Mouse (Mus musculus) CH12.LX (cell line): ENCODE measurements around the gene Kif17. TPM values are rescaled to one million over a fixed set of nuclear protein-coding genes. Genes with fewer than 3 reads are reported as not detected.
A peak's percentile ranks its signal among the peaks of the same experiment; 100 is the strongest.

Experiments
- DNase-seq: peaks from one replicate; pipeline ENCODE4 v3.0.0-alpha.2; 2013; ENCODE audit errors: extremely low read depth
- H3K27ac ChIP-seq: 2 replicates; pipeline ENCODE4 v1.5.1; 2012; ENCODE audit warnings: low read depth, mild to moderate bottlenecking, control low read depth, moderate library complexity; ENCODE audit not compliant: insufficient read depth
- H3K27me3 ChIP-seq: replicated peaks from 2 replicates; pipeline ENCODE3; 2012; ENCODE audit warnings: inconsistent platforms
- H3K36me3 ChIP-seq, 2 experiments: replicated peaks in 1 of 2; 2 replicates each; pipeline versions ENCODE3 to v1.6.1; 2012; ENCODE audit warnings: inconsistent platforms in 1 of 2, low read length in 1 of 2, mild to moderate bottlenecking in 1 of 2, mixed read lengths in 1 of 2, moderate library complexity in 1 of 2; ENCODE audit not compliant: control insufficient read depth in 1 of 2, insufficient read depth in 1 of 2
- H3K4me1 ChIP-seq, 2 experiments: 2 replicates each; pipeline ENCODE4 v1.6.1; 2012; ENCODE audit warnings: inconsistent platforms in 1 of 2, moderate library complexity in 1 of 2; ENCODE audit not compliant: insufficient read depth in 2 of 2, control insufficient read depth in 1 of 2
- H3K4me2 ChIP-seq: 2 replicates; pipeline ENCODE4 v1.6.1; 2012; ENCODE audit warnings: low read depth, mild to moderate bottlenecking, control low read depth; ENCODE audit not compliant: poor library complexity, insufficient read depth, severe bottlenecking
- H3K4me3 ChIP-seq, 3 experiments: fragments of 150-350 bp in 1 of 3; sonication (generic) in 1 of 3; replicated peaks in 1 of 3; 2 replicates each; pipeline versions ENCODE3 to v1.5.1; 2011 to 2012; ENCODE audit warnings: low read depth in 2 of 3, low read length in 2 of 3, mild to moderate bottlenecking in 2 of 3, moderate library complexity in 2 of 3, control low read depth in 1 of 3, improper control_type of control experiment in 1 of 3, inconsistent platforms in 1 of 3, mixed read lengths in 1 of 3; ENCODE audit not compliant: poor library complexity in 1 of 3
- H3K79me2 ChIP-seq: replicated peaks from 2 replicates; pipeline ENCODE4 v1.6.1; 2012; ENCODE audit warnings: mild to moderate bottlenecking, moderate library complexity; ENCODE audit not compliant: control insufficient read depth, poor library complexity, insufficient read depth, severe bottlenecking; ENCODE audit errors: extremely low read depth
- H3K9ac ChIP-seq: 2 replicates; pipeline ENCODE4 v1.6.1; 2012; ENCODE audit warnings: low read depth, mild to moderate bottlenecking, control low read depth, moderate library complexity; ENCODE audit not compliant: insufficient read depth
- H3K9me3 ChIP-seq: replicated peaks from 2 replicates; pipeline ENCODE3; 2012; ENCODE audit warnings: low read length, inconsistent platforms, mixed read lengths
- BHLHE40 ChIP-seq: IDR thresholded peaks from 2 replicates; pipeline ENCODE4 v1.6.1; 2011; ENCODE audit warnings: mild to moderate bottlenecking, low read depth, low read length, improper control_type of control experiment
- CHD1 ChIP-seq: IDR thresholded peaks from 2 replicates; pipeline ENCODE4 v1.6.1; 2012; ENCODE audit warnings: low read depth, low read length, improper control_type of control experiment, inconsistent platforms
- CTCF ChIP-seq, 2 experiments: IDR thresholded peaks in 1 of 2; conservative IDR thresholded peaks in 1 of 2; 2 replicates each; pipeline ENCODE4 v1.5.1; 2011 to 2012; ENCODE audit warnings: low read depth in 2 of 2, low read length in 2 of 2, improper control_type of control experiment in 1 of 2, inconsistent platforms in 1 of 2, mild to moderate bottlenecking in 1 of 2, moderate library complexity in 1 of 2
- ETS1 ChIP-seq: conservative IDR thresholded peaks from 2 replicates; pipeline ENCODE4 v1.6.1; 2012; ENCODE audit warnings: low read depth, mild to moderate bottlenecking, inconsistent platforms, low read length, improper control_type of control experiment, moderate library complexity
- GABPA ChIP-seq: IDR thresholded peaks from 2 replicates; pipeline ENCODE4 v1.6.1; 2012; ENCODE audit warnings: low read depth, low read length, improper control_type of control experiment, inconsistent platforms; ENCODE audit not compliant: insufficient replicate concordance
- HCFC1 ChIP-seq: IDR thresholded peaks from 2 replicates; pipeline ENCODE4 v1.6.1; 2012; ENCODE audit warnings: low read depth, mild to moderate bottlenecking, inconsistent platforms, low read length, improper control_type of control experiment
- IRF4 ChIP-seq: IDR thresholded peaks from 2 replicates; pipeline ENCODE4 v1.6.1; 2014; ENCODE audit warnings: low read depth, mild to moderate bottlenecking, inconsistent platforms, low read length, improper control_type of control experiment
- MAFK ChIP-seq: IDR thresholded peaks from 2 replicates; pipeline ENCODE4 v1.6.1; 2011; ENCODE audit warnings: low read length, improper control_type of control experiment; ENCODE audit not compliant: insufficient replicate concordance
- MAX ChIP-seq: IDR thresholded peaks from 2 replicates; pipeline ENCODE4 v1.6.1; 2011; ENCODE audit warnings: low read length, improper control_type of control experiment
- MAZ ChIP-seq: IDR thresholded peaks from 2 replicates; pipeline ENCODE4 v1.6.1; 2012; ENCODE audit warnings: low read depth, mild to moderate bottlenecking, inconsistent platforms, low read length, improper control_type of control experiment, moderate library complexity
- MEF2A ChIP-seq: IDR thresholded peaks from 2 replicates; pipeline ENCODE4 v1.6.1; 2014; ENCODE audit warnings: low read depth, mild to moderate bottlenecking, inconsistent platforms, low read length, improper control_type of control experiment, borderline replicate concordance
- MYC ChIP-seq: IDR thresholded peaks from 2 replicates; pipeline ENCODE4 v1.6.1; 2011; ENCODE audit warnings: low read depth, mild to moderate bottlenecking, improper control_type of control experiment, low read length
- POLR2A ChIP-seq: IDR thresholded peaks from 2 replicates; pipeline ENCODE4 v1.6.1; 2011; ENCODE audit warnings: low read depth, mild to moderate bottlenecking, improper control_type of control experiment, low read length
- POLR2AphosphoS2 ChIP-seq: IDR thresholded peaks from 2 replicates; pipeline ENCODE4 v1.6.1; 2011; ENCODE audit warnings: low read depth, low read length, improper control_type of control experiment
- RCOR1 ChIP-seq: conservative IDR thresholded peaks from 2 replicates; pipeline ENCODE4 v1.6.1; 2012; ENCODE audit warnings: low read depth, mild to moderate bottlenecking, inconsistent platforms, low read length, improper control_type of control experiment
- SIN3A ChIP-seq: IDR thresholded peaks from 2 replicates; pipeline ENCODE4 v1.6.1; 2012; ENCODE audit warnings: low read length, improper control_type of control experiment, inconsistent platforms
- TCF12 ChIP-seq: IDR thresholded peaks from 2 replicates; pipeline ENCODE4 v1.6.1; 2014; ENCODE audit warnings: low read depth, mild to moderate bottlenecking, inconsistent platforms, low read length, improper control_type of control experiment
- UBTF ChIP-seq: IDR thresholded peaks from 2 replicates; pipeline ENCODE4 v1.6.1; 2012; ENCODE audit warnings: low read depth, mild to moderate bottlenecking, inconsistent platforms, low read length, improper control_type of control experiment, moderate library complexity
- USF2 ChIP-seq: conservative IDR thresholded peaks from 2 replicates; pipeline ENCODE4 v1.6.1; 2011; ENCODE audit warnings: low read depth, low read length, improper control_type of control experiment
- ZC3H11A ChIP-seq: IDR thresholded peaks from 2 replicates; pipeline ENCODE4 v1.6.1; 2012; ENCODE audit warnings: low read depth, mild to moderate bottlenecking, inconsistent platforms, low read length, improper control_type of control experiment
- ZNF384 ChIP-seq: IDR thresholded peaks from 2 replicates; pipeline ENCODE4 v1.6.1; 2012; ENCODE audit warnings: low read depth, low read length, improper control_type of control experiment, inconsistent platforms
- dilution Hi-C: fragments of 300-500 bp; cut with MboI; formaldehyde crosslinking; loops from 2 replicates; pipeline ENCODE4 v1.14.3; 2020; ENCODE audit warnings: low sequenced_read_pairs; ENCODE audit not compliant: extremely low pct_unique_long_range_greater_than_20kb, extremely low pct_ligation_motif_present
- in situ Hi-C: fragments of 300-500 bp; cut with MboI; formaldehyde crosslinking; loops from 3 replicates; pipeline ENCODE4 v1.14.3; 2019; ENCODE audit warnings: low sequenced_read_pairs, low pct_ligation_motif_present, low pct_unique_long_range_greater_than_20kb, mixed read lengths
- polyA plus RNA-seq: library from polyadenylated mRNA; unstranded; fragments of >175 nt; gene quantifications from 2 replicates; pipeline ENCODE4 v1.2.1, GENCODE M21; 2012; ENCODE audit warnings: low read depth; ENCODE audit not compliant: insufficient read length
- total RNA-seq, 2 experiments: library from RNA; depleted of rRNA; stranded (reverse); fragments of 300-350 nt in 1 of 2; fragments of >200 nt in 1 of 2; gene quantifications; 2 replicates each; pipeline ENCODE4 v1.2.3; 2012 to 2014

Kif17 gene
- total and polyA plus RNA-seq, 3 experiments: 0.17 to 1.5 (median 0.55) TPM

DNA sequence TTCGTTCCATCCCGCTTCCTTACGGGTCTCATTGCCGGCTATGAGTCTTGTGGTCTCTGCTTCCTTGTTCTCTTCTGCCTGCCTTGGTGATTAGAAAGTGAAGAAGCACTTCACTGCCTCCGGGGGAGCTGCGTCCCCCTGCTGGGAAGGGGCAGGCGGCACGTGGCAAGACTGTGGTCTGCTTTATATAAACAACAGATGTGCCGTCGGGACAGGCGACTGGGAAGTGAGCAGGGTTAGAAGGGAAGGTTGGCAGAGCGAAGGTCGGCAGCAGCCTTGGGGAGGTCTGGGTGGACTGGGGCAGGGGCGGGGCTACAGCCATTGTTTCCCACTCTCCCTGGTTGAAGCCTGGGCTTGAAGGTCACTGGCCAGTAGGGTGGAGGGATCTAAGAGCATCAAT, 1.6 kb downstream of the Kif17 start:
- peaks cover 2% of the 10 kb centered on the region for H3K9me3 ChIP-seq
- no peaks in the 10 kb centered on the region for H3K79me2 ChIP-seq
- no peak for DNase-seq
- H3K27me3 ChIP-seq: no peaks in the 10 kb centered on the region
- H3K36me3 ChIP-seq: peaks cover under 1 to 77% of the 10 kb centered on the region in 2 experiments
- peak overlapping the region in 1 of 3 experiments; percentile 11 for H3K4me3 ChIP-seq
- peaks cover 6 to 10% of the 10 kb centered on the region in 2 experiments; a peak in 3 of 4 replicates for H3K4me1 ChIP-seq
- H3K27ac ChIP-seq: no peak overlapping the region
- H3K9ac ChIP-seq: no peak overlapping the region
- H3K4me2 ChIP-seq: peak overlapping the region; percentile 39
- dilution Hi-C loops: no loop called here
- in situ Hi-C loops: no loop called here
- TF ChIP-seq BHLHE40 (peak; percentile 62), MAZ (no peak)

DNA sequence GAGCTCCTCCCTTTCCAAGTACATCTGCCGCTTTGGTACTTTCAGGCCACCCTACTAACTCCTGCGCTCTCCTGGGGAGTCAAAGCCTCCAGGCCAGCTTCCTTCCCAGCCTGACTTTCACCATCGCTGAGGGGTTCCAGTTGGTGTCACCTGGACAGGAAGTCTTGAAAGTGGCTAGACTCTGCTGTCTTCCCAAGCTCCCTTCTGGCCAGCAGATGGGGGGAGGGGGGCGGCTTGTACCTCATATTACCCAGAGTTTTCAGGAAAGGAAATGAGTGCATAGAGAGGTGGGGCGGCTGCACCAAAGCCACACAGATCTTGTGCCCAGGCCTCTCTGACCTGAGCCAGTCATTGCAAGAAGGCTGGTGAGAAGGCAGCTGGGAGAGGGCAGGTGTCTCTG, 2.0 kb downstream of the Kif17 start:
- dilution Hi-C loops: no loop called here
- no peak overlapping the region for H3K4me3 ChIP-seq
- peak overlapping the region; percentile 39; the same call in 1 of the 2 replicates for H3K4me2 ChIP-seq
- DNase-seq: no peak
- no peak overlapping the region for H3K9ac ChIP-seq
- TF ChIP-seq MEF2A (no peak), ETS1 (no peak), CHD1 (no peak), CTCF (conservative IDR thresholded peaks at IDR 0.05 in 1 of 2, IDR thresholded peaks at IDR 0.05 in 1 of 2; ENCODE audit: low read depth in 2 of 2, low read length in 2 of 2) (no peak), MAX (no peak), HCFC1 (no peak), IRF4 (no peak), GABPA (no peak), UBTF (no peak), MAFK (no peak), ZNF384 (no peak), POLR2A (no peak), ZC3H11A (no peak), SIN3A (no peak), TCF12 (no peak), MYC (no peak), USF2 (no peak), RCOR1 (no peak), MAZ (no peak), POLR2AphosphoS2 (no peak)
- in situ Hi-C loops: no loop called here
- no peaks in the 10 kb centered on the region for H3K27me3 ChIP-seq
- peaks cover 6 to 10% of the 10 kb centered on the region in 2 experiments; a peak in 3 of 4 replicates for H3K4me1 ChIP-seq
- peaks cover 2% of the 10 kb centered on the region for H3K9me3 ChIP-seq
- H3K79me2 ChIP-seq: no peaks in the 10 kb centered on the region
- peaks cover 0 to 77% of the 10 kb centered on the region in 2 experiments for H3K36me3 ChIP-seq
- no peak overlapping the region for H3K27ac ChIP-seq
